Mouse (Mus musculus) brain, embryonic 14.5 days (tissue): ENCODE measurements around the gene Sgip1. TPM values are rescaled to one million over a fixed set of nuclear protein-coding genes. Genes with fewer than 3 reads are reported as not detected.

ENCODE experiments used
- DNase-seq: peaks from one replicate; pipeline ENCODE4 v3.0.0-alpha.2; 2011; ENCODE audit warnings: low read depth
- CTCF ChIP-seq: fragments of 200-500 bp; IDR thresholded peaks from 2 replicates; pipeline ENCODE4 v1.5.1; 2012; ENCODE audit warnings: inconsistent platforms, mild to moderate bottlenecking, moderate library complexity, borderline replicate concordance; ENCODE audit not compliant: insufficient read depth, insufficient read length; ENCODE audit errors: extremely low read depth
- POLR2A ChIP-seq: fragments of 200-500 bp; IDR thresholded peaks from 2 replicates; pipeline ENCODE4 v1.6.1; 2012; ENCODE audit warnings: mild to moderate bottlenecking, inconsistent platforms, borderline replicate concordance; ENCODE audit not compliant: poor library complexity, insufficient read depth, insufficient read length, severe bottlenecking; ENCODE audit errors: extremely low read depth
- polyA plus RNA-seq: library from polyadenylated mRNA; depleted of rRNA; stranded (reverse); fragments of >200 nt; gene quantifications from 2 replicates; pipeline ENCODE4 v1.2.3, GENCODE M21; 2012

Gene Sgip1
- polyA plus RNA-seq, 1 experiment: 44.3 TPM

DNA sequence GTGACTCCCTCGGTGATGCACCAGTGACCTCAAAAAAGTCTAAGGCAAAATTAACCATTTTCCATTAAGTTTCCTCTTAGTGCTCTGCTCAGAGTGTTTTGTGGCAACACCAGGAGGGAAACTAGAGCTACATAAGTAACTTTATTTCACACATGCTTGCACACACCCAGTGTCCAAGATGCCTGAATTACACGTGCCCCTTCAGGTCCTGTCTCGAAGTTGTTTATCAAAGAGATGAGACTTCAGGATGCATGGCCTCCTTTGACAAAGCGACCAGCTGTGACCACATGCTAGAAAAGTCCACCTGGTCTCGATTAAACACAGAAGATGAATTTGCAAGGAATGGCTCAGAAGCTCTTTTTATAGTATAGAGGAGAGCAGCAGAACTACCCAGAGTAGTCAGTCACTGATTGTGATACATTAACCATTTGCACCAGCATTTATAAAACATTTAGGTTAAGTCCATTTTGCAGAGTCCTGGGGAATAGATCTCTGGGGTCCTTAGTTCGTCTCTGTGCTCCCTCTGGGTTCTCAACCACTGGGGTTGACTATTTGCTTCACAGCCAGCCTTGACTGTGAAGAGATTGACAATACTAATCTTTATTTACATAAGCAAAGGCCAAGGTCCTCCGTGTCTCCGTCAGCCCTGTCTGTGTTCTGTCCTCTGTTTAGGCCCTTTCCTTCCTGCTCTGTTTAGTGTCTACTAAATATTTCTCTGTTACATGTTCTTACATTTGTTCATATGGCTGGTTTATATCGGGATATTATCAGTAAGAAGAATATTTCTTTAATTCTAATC lies 70.1 kb downstream of the Sgip1 start:
- DNase-seq: no peak

GRCm38 (mm10) chr4:102813346-102813745 lies 72.2 kb downstream of the Sgip1 start:
- no peak for DNase-seq
- TF ChIP-seq POLR2A: no peak
- TF ChIP-seq CTCF: no peak

More for the DNA sequence above, 70.1 kb downstream of the Sgip1 start:
- TF ChIP-seq CTCF (no peak), POLR2A (no peak)

- TF ChIP-seq CTCF (no peak), POLR2A (no peak)
- DNase-seq: no peak
These were observed 80.7 kb downstream of the Sgip1 start for GRCm38 (mm10) chr4:102821786-102822185.

- TF ChIP-seq CTCF: no peak
- no peak for TF ChIP-seq POLR2A
- DNase-seq: no peak
These were observed 83.4 kb downstream of the Sgip1 start for GRCm38 (mm10) chr4:102824494-102824893.

- DNase-seq: no peak
- no peak for TF ChIP-seq POLR2A
- TF ChIP-seq CTCF: no peak
These were observed 85.1 kb downstream of the Sgip1 start for GRCm38 (mm10) chr4:102826159-102826558.

GRCm38 (mm10) chr4:102828518-102828917 lies 87.4 kb downstream of the Sgip1 start:
- no peak for DNase-seq
- no peak for TF ChIP-seq CTCF
- no peak for TF ChIP-seq POLR2A

- no peak for TF ChIP-seq POLR2A
- no peak for TF ChIP-seq CTCF
- no peak for DNase-seq
These were observed 92.1 kb downstream of the Sgip1 start for GRCm38 (mm10) chr4:102833191-102833590.

- DNase-seq: no peak
- TF ChIP-seq CTCF (no peak), POLR2A (no peak)
These were observed 92.6 kb downstream of the Sgip1 start for GRCm38 (mm10) chr4:102833726-102834125.

DNA sequence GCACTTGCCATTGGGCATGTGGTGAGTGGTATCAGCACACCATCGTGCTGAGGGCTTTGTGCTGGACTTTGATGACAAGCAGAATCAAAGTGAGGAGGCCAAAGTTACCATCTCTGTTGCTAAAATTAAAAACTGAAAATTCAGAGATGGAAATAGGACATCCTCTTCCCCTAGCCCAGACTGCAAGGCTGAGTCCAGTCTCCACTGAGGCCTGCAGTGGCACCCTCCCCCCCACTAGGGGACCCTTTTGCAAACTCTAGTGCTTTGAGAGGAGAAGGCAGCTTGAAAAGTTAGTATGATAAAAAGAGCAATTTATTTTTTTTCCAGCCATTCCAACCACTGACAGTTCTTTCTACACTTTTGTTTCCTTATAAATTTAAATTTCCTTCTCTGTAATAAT lies 93.6 kb downstream of the Sgip1 start:
- TF ChIP-seq POLR2A: no peak
- TF ChIP-seq CTCF: peak; percentile 32; the same call in 1 of the 2 replicates
- no peak for DNase-seq

GRCm38 (mm10) chr4:102840062-102840798 lies 99.1 kb downstream of the Sgip1 start:
- TF ChIP-seq POLR2A: no peak
- DNase-seq: peak; percentile 53

- TF ChIP-seq CTCF: no peak
- TF ChIP-seq POLR2A: no peak
- peak; percentile 93 for DNase-seq
These were observed 100.0 kb downstream of the Sgip1 start for GRCm38 (mm10) chr4:102840956-102841729.

DNA sequence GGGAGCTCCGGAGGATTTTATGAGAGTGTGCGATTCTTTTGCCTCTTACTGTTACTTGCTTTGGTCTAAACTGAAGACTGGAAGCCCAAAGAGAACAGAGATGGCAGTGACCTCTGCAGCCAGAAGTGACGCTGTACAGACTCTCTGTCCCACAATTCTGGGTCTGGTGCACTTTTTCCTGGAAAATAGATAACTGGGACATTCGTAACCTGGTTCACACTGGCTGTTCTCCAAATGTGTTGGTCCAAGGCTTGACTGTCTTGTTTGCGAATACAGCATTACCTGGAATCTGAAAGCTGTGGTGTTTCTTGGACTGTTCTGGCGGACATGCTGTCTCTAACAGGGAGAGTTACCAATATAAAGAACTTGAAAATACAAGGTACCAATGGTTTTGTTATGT lies 109.4 kb downstream of the Sgip1 start:
- DNase-seq: no peak
- TF ChIP-seq POLR2A: no peak
- no peak for TF ChIP-seq CTCF

DNA sequence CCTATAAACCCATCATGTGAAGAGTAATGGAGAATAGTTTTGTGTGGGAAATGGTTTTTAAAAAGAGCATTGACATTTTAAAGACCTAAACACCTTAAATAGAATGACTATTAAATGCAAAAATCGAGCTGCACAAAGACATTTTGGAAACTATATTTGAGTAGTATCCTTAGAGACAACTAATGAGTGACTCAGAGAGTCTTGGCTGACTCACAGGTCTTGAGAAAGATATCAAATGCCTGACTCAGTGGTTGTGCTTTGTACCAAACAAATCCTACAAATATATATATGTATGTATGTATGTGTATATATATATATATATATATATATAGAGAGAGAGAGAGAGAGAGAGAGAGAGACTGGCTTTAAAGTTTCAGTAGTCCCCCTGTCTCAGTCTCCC lies 110.1 kb downstream of the Sgip1 start:
- DNase-seq: no peak
- TF ChIP-seq POLR2A (no peak), CTCF (no peak)
